Mouse (Mus musculus): Measurements from ENCODE around the gene Rps6ka5. TPM values are rescaled to one million over a fixed set of nuclear protein-coding genes. Genes with fewer than 3 reads are reported as not detected.

The Rps6ka5 gene
- polyA plus RNA-seq (2016; fragmentation: Nextera tagmentation; extraction: Ambion mirVana), result 4.9 and 5.5 TPM in 2 replicates

- Histone ChIP-seq H3K9me3 (no peaks in the 10 kb centered on the region), H3K36me3 (no peaks in the 10 kb centered on the region), H3K4me1 (0 out of 2 replicates have a peak, but pooled peaks cover 3% of the 10 kb centered on the region), H3K27me3 (ENCODE audit: insufficient read depth, poor library complexity, severe bottlenecking) (no peaks in the 10 kb centered on the region), H3K4me3 (peak within 1 kb of the TSS; percentile 75; the same call in 1 of the 2 replicates), H3K27ac (0 out of 2 replicates have a peak within 1 kb of the TSS, but pooled peaks have one; percentile 90)
- no peak for DNase-seq (ENCODE audit: low spot score)
- WGBS, result 91% methylated on average over 4 of the region's 4 CpGs
Observed at GRCm38 (mm10) chr12:100726651-100727050, at the start of gene Rps6ka5. Rps6ka5 (minus strand) TSS chr12:100726983.

- Histone ChIP-seq H3K4me3 (no peak overlapping the region), H3K4me1 (peaks cover 10% of the 10 kb centered on the region; the same call in 1 of the 2 replicates), H3K9me3 (no peaks in the 10 kb centered on the region), H3K27me3 (ENCODE audit: insufficient read depth, poor library complexity, severe bottlenecking) (no peaks in the 10 kb centered on the region), H3K36me3 (no peaks in the 10 kb centered on the region), H3K27ac (no peak overlapping the region)
- 73% methylated on average over 8 of the region's 8 CpGs for WGBS
- no peak for DNase-seq (ENCODE audit: low spot score)
Observed at GRCm38 (mm10) chr12:100775911-100776581, 49.3 kb upstream of the Rps6ka5 start.

- Histone ChIP-seq H3K27me3 (ENCODE audit: insufficient read depth, poor library complexity, severe bottlenecking) (no peaks in the 10 kb centered on the region), H3K4me1 (peaks cover 10% of the 10 kb centered on the region; the same call in 1 of the 2 replicates), H3K36me3 (no peaks in the 10 kb centered on the region), H3K27ac (no peak overlapping the region), H3K9me3 (no peaks in the 10 kb centered on the region), H3K4me3 (no peak overlapping the region)
- DNase-seq (ENCODE audit: low spot score), result no peak
Observed at GRCm38 (mm10) chr12:100775291-100775690, 48.5 kb upstream of the Rps6ka5 start.

- 66% methylated on average over 7 of the region's 7 CpGs for WGBS
Observed at GRCm38 (mm10) chr12:100774756-100775155, 48.0 kb upstream of the Rps6ka5 start.

GRCm38 (mm10) chr12:100772230-100772984 lies 45.6 kb upstream of the Rps6ka5 start:
- no peaks in the 10 kb centered on the region for H3K4me1 ChIP-seq
- 49% methylated on average over 7 of the region's 7 CpGs for WGBS
- no peaks in the 10 kb centered on the region for H3K36me3 ChIP-seq
- H3K27ac ChIP-seq, result no peak overlapping the region
- no peaks in the 10 kb centered on the region for H3K9me3 ChIP-seq
- no peak overlapping the region for H3K4me3 ChIP-seq
- DNase-seq (ENCODE audit: low spot score), result no peak
- no peaks in the 10 kb centered on the region for H3K27me3 ChIP-seq (ENCODE audit: insufficient read depth, poor library complexity, severe bottlenecking)

More at GRCm38 (mm10) chr12:100774756-100775155, 48.0 kb upstream of the Rps6ka5 start:
- Histone ChIP-seq H3K27ac (no peak overlapping the region), H3K4me3 (no peak overlapping the region), H3K27me3 (ENCODE audit: insufficient read depth, poor library complexity, severe bottlenecking) (no peaks in the 10 kb centered on the region), H3K9me3 (no peaks in the 10 kb centered on the region), H3K36me3 (no peaks in the 10 kb centered on the region), H3K4me1 (peaks cover 10% of the 10 kb centered on the region; the same call in 1 of the 2 replicates)
- no peak for DNase-seq (ENCODE audit: low spot score)

- no peaks in the 10 kb centered on the region for H3K36me3 ChIP-seq
- DNase-seq (ENCODE audit: low spot score), result no peak
- H3K4me1 ChIP-seq, result no peaks in the 10 kb centered on the region
- H3K9me3 ChIP-seq, result no peaks in the 10 kb centered on the region
- 79% methylated on average over 3 of the region's 3 CpGs for WGBS
- H3K27ac ChIP-seq, result no peak overlapping the region
- no peak overlapping the region for H3K4me3 ChIP-seq
- H3K27me3 ChIP-seq (ENCODE audit: insufficient read depth, poor library complexity, severe bottlenecking), result no peaks in the 10 kb centered on the region
Observed at GRCm38 (mm10) chr12:100770765-100771164, 44.0 kb upstream of the Rps6ka5 start.

GRCm38 (mm10) chr12:100769871-100770270 lies 43.1 kb upstream of the Rps6ka5 start:
- Histone ChIP-seq H3K9me3 (no peaks in the 10 kb centered on the region), H3K4me1 (no peaks in the 10 kb centered on the region), H3K27me3 (ENCODE audit: insufficient read depth, poor library complexity, severe bottlenecking) (no peaks in the 10 kb centered on the region), H3K36me3 (no peaks in the 10 kb centered on the region), H3K4me3 (no peak overlapping the region), H3K27ac (no peak overlapping the region)
- WGBS, result 91% methylated on average over 6 of the region's 6 CpGs
- no peak for DNase-seq (ENCODE audit: low spot score)

GRCm38 (mm10) chr12:100764329-100765018 lies 37.7 kb upstream of the Rps6ka5 start:
- 63% methylated on average over 13 of the region's 13 CpGs for WGBS
- Histone ChIP-seq H3K27ac (no peak overlapping the region), H3K36me3 (no peaks in the 10 kb centered on the region), H3K4me1 (0 out of 2 replicates have a peak, but pooled peaks cover 3% of the 10 kb centered on the region), H3K27me3 (ENCODE audit: insufficient read depth, poor library complexity, severe bottlenecking) (no peaks in the 10 kb centered on the region), H3K9me3 (no peaks in the 10 kb centered on the region), H3K4me3 (no peak overlapping the region)
- DNase-seq (ENCODE audit: low spot score), result no peak

- H3K9me3 ChIP-seq, result no peaks in the 10 kb centered on the region
- H3K4me1 ChIP-seq, result 0 out of 2 replicates have a peak, but pooled peaks cover 3% of the 10 kb centered on the region
- 66% methylated on average over 11 of the region's 11 CpGs for WGBS
- H3K27ac ChIP-seq, result no peak overlapping the region
- no peaks in the 10 kb centered on the region for H3K36me3 ChIP-seq
- no peaks in the 10 kb centered on the region for H3K27me3 ChIP-seq (ENCODE audit: insufficient read depth, poor library complexity, severe bottlenecking)
- no peak overlapping the region for H3K4me3 ChIP-seq
- DNase-seq (ENCODE audit: low spot score), result no peak
Observed at GRCm38 (mm10) chr12:100762663-100763425, 36.1 kb upstream of the Rps6ka5 start.

GRCm38 (mm10) chr12:100757427-100757826 lies 30.6 kb upstream of the Rps6ka5 start:
- H3K4me3 ChIP-seq, result no peak overlapping the region
- DNase-seq (ENCODE audit: low spot score), result no peak
- H3K27ac ChIP-seq, result no peak overlapping the region
- no peaks in the 10 kb centered on the region for H3K27me3 ChIP-seq (ENCODE audit: insufficient read depth, poor library complexity, severe bottlenecking)
- H3K36me3 ChIP-seq, result no peaks in the 10 kb centered on the region
- H3K4me1 ChIP-seq, result 0 out of 2 replicates have a peak, but pooled peaks cover 3% of the 10 kb centered on the region
- 64% methylated on average over 4 of the region's 4 CpGs for WGBS
- no peaks in the 10 kb centered on the region for H3K9me3 ChIP-seq

GRCm38 (mm10) chr12:100753716-100754115 lies 26.9 kb upstream of the Rps6ka5 start:
- no peak overlapping the region for H3K4me3 ChIP-seq
- WGBS, result 68% methylated on average over 1 of the region's 1 CpGs
- no peaks in the 10 kb centered on the region for H3K9me3 ChIP-seq
- H3K27me3 ChIP-seq (ENCODE audit: insufficient read depth, poor library complexity, severe bottlenecking), result no peaks in the 10 kb centered on the region
- 0 out of 2 replicates have a peak, but pooled peaks cover 3% of the 10 kb centered on the region for H3K4me1 ChIP-seq
- H3K27ac ChIP-seq, result no peak overlapping the region
- H3K36me3 ChIP-seq, result no peaks in the 10 kb centered on the region
- no peak for DNase-seq (ENCODE audit: low spot score)

- no peaks in the 10 kb centered on the region for H3K36me3 ChIP-seq
- 52% methylated on average over 1 of the region's 1 CpGs for WGBS
- no peaks in the 10 kb centered on the region for H3K9me3 ChIP-seq
- DNase-seq (ENCODE audit: low spot score), result no peak
- H3K27me3 ChIP-seq (ENCODE audit: insufficient read depth, poor library complexity, severe bottlenecking), result no peaks in the 10 kb centered on the region
- H3K4me1 ChIP-seq, result 0 out of 2 replicates have a peak, but pooled peaks cover 3% of the 10 kb centered on the region
- no peak overlapping the region for H3K27ac ChIP-seq
- no peak overlapping the region for H3K4me3 ChIP-seq
Observed at GRCm38 (mm10) chr12:100752977-100753376, 26.2 kb upstream of the Rps6ka5 start.

Measured in heart, embryonic 10.5 days (tissue).